Mouse (Mus musculus): ENCODE measurements around the gene Olfr1356. TPM values are rescaled to one million over a fixed set of nuclear protein-coding genes. Genes with fewer than 3 reads are reported as not detected.
"Not testable (repeated sequence)": the region's sequence is repeated elsewhere in the genome, so short reads cannot be mapped to it uniquely, and the experiment has no call there.

Olfr1356 gene
- total RNA-seq (2021): not detected

GRCm38 (mm10) chr10:78852066-78852465 lies at the start of gene Olfr1356:
Olfr1356 (minus strand) TSS chr10:78852166.
- no peak for DNase-seq
- intact Hi-C loops (cut with DNase I): no loop called here

- no peak for DNase-seq
- intact Hi-C loops (cut with DNase I): no loop called here
These were observed 23.3 kb upstream of the Olfr1356 start, which contains the start of gene Olfr1355 for GRCm38 (mm10) chr10:78875240-78875639. Olfr1355 (plus strand) TSS chr10:78875540.

GRCm38 (mm10) chr10:78840456-78840855 lies 11.5 kb downstream of the Olfr1356 start:
- intact Hi-C loops (cut with DNase I); DNase-seq: not testable (repeated sequence)

- DNase-seq: no peak
- intact Hi-C loops (cut with DNase I): no loop called here
These were observed 39.5 kb downstream of the Olfr1356 start for GRCm38 (mm10) chr10:78812358-78813060.

GRCm38 (mm10) chr10:78801449-78801848 lies 50.5 kb downstream of the Olfr1356 start:
- no peak for DNase-seq
- intact Hi-C loops (cut with DNase I): no loop called here

Other genes with a start within 250 kb of the Olfr1356 start
- not detected for gene Olfr1357, start 234.1 kb downstream of the Olfr1356 start, total RNA-seq (2021)
- not detected for gene Casp14, start 133.9 kb downstream of the Olfr1356 start, total RNA-seq (2021)
- gene Ccdc105, start 99.1 kb downstream of the Olfr1356 start, total RNA-seq (2021): not detected
- under 1 TPM in 1 of 2 experiments, not detected in 1; 0.30 TPM for gene Slc1a6, start 71.7 kb downstream of the Olfr1356 start, total RNA-seq (2021)
- gene Olfr1355, start 23.4 kb upstream of the Olfr1356 start, total RNA-seq (2021): not detected
- not detected for gene Olfr1354, start 61.0 kb upstream of the Olfr1356 start, total RNA-seq (2021)
- gene Olfr8, start 98.5 kb upstream of the Olfr1356 start, total RNA-seq (2021): not detected
- not detected for gene Olfr1353, start 111.1 kb upstream of the Olfr1356 start, total RNA-seq (2021)
- gene Olfr1352, start 128.9 kb upstream of the Olfr1356 start, total RNA-seq (2021): not detected
- gene Olfr1351, start 160.3 kb upstream of the Olfr1356 start, total RNA-seq (2021): not detected
- not detected for gene Olfr57, start 176.6 kb upstream of the Olfr1356 start, total RNA-seq (2021)
- gene 2610008E11Rik, start 245.4 kb upstream of the Olfr1356 start, total RNA-seq (2021): 10 to 100 TPM; 12.5 to 12.8 TPM